Mouse (Mus musculus): ENCODE measurements around the gene Nptn.

- TF ChIP-seq POLR2A (IDR thresholded peaks at IDR 0.05; ENCODE audit: insufficient read length, low read depth) (no peak), MYOD1 (IDR thresholded peaks at IDR 0.05; ENCODE audit: control insufficient read depth in 1 of 3, insufficient read length in 2 of 3, low read depth in 2 of 3) (no peak), TCF12 (IDR thresholded peaks at IDR 0.05; ENCODE audit: insufficient read depth, poor library complexity, severe bottlenecking) (no peak)
Measured at GRCm38 (mm10) chr9:58703766-58704165, 121.7 kb downstream of the Nptn start.

All from myocyte (in vitro differentiated cells).